ENCODE assay signal across 27 mouse cellular contexts in genomic region chr5:116261944-116262343, GRCm38 (mm10). TPM values are rescaled to one million over a fixed set of nuclear protein-coding genes. Genes with fewer than 3 reads are reported as not detected.
"Had no signal": no experiment of that assay in that cellular context is flagged by ENCODE, and none has a peak within 500 bp of the region (broad histone marks: within the 10 kb centered on the region; RNA-seq: fewer than 3 reads in every experiment).

No protein-coding gene starts in this region.

- H3K27ac ChIP-seq: heart, adult 2 months; heart, embryonic 13.5 days; heart, embryonic 15.5 days; hindbrain, embryonic 13.5 days; hindbrain, embryonic 15.5 days; hindbrain, postnatal 0 days; kidney, embryonic 15.5 days; kidney, postnatal 0 days; limb, embryonic 13.5 days; limb, embryonic 15.5 days had no signal

- H3K9me3 ChIP-seq: heart, embryonic 15.5 days; hindbrain, embryonic 13.5 days; hindbrain, embryonic 15.5 days; kidney, embryonic 15.5 days; limb, embryonic 13.5 days; limb, embryonic 15.5 days had no signal

- H3K27me3 ChIP-seq: heart, embryonic 13.5 days; heart, embryonic 15.5 days; hindbrain, embryonic 13.5 days; hindbrain, embryonic 15.5 days; kidney, embryonic 15.5 days; limb, embryonic 13.5 days; limb, embryonic 15.5 days had no signal

- H3K36me3 ChIP-seq: heart, embryonic 13.5 days; heart, embryonic 15.5 days; hindbrain, embryonic 13.5 days; hindbrain, embryonic 15.5 days; kidney, embryonic 15.5 days; limb, embryonic 13.5 days; limb, embryonic 15.5 days had no signal

- H3K4me1 ChIP-seq: heart, embryonic 15.5 days; kidney, embryonic 15.5 days; limb, embryonic 13.5 days; limb, embryonic 15.5 days had no signal

- H3K4me2 ChIP-seq: heart, embryonic 11.5 days; heart, embryonic 13.5 days; heart, embryonic 15.5 days; hindbrain, embryonic 13.5 days; hindbrain, embryonic 15.5 days; kidney, embryonic 15.5 days; limb, embryonic 13.5 days; limb, embryonic 15.5 days had no signal

- H3K9ac ChIP-seq: heart, embryonic 13.5 days; heart, embryonic 15.5 days; hindbrain, embryonic 13.5 days; hindbrain, embryonic 15.5 days; kidney, embryonic 15.5 days; limb, embryonic 13.5 days; limb, embryonic 15.5 days had no signal

- ATAC-seq: hindbrain, postnatal 0 days; intestine, embryonic 16.5 days had no signal

- DNase-seq: gastrocnemius, postnatal 14 days; gastrocnemius, postnatal 36 days; heart, adult 11 months; heart, adult 2 months; heart, postnatal 14 days; heart, postnatal 36 days; kidney, adult 11 months; kidney, adult 2 months; kidney, adult 9 months; kidney, postnatal 14 days; kidney, postnatal 36 days; layer of hippocampus, adult 9-11 months; layer of hippocampus, postnatal 36 days; left cerebral cortex, postnatal 4 days had no signal

- H3K4me3 ChIP-seq: heart, adult 2 months; heart, embryonic 13.5 days; heart, embryonic 15.5 days; hindbrain, embryonic 13.5 days; hindbrain, embryonic 15.5 days; kidney, embryonic 15.5 days; limb, embryonic 13.5 days; limb, embryonic 15.5 days had no signal

RNA-seq across cellular contexts. Expression of gene Ccdc60, which starts 26.8 kb away (rescaled TPM):
- total RNA-seq: gastrocnemius, adult 18-20 months; gastrocnemius, adult 8-10 months; gastrocnemius, postnatal 14 days; gastrocnemius, postnatal 36 days; heart, adult 2 months; heart, postnatal 14 days; heart, postnatal 36 days had no signal
